Mouse (Mus musculus) stomach, embryonic 15.5 days (tissue): ENCODE measurements around the gene Adh4. TPM values are rescaled to one million over a fixed set of nuclear protein-coding genes. Genes with fewer than 3 reads are reported as not detected.

Experiments used
- ATAC-seq: fragments of 200-750 bp; cut with Nextera tagmentation; 2 replicates; pipeline ENCODE4 v1.8.0; 2017; ENCODE audit warnings: low read depth, moderate number of reproducible peaks, moderate TSS enrichment; ENCODE audit not compliant: insufficient read depth, low FRiP score
- H3K27ac ChIP-seq: fragments of 300-500 bp; sonication (generic); 2 replicates; pipeline ENCODE4 v1.5.1; 2015; ENCODE audit warnings: mild to moderate bottlenecking, inconsistent platforms
- H3K27me3 ChIP-seq: fragments of 300-500 bp; sonication (generic); replicated peaks from 2 replicates; pipeline ENCODE4 v1.6.1; 2015; ENCODE audit warnings: inconsistent platforms
- H3K36me3 ChIP-seq: fragments of 300-500 bp; sonication (generic); 2 replicates; pipeline ENCODE4 v1.6.1; 2015; ENCODE audit warnings: inconsistent platforms
- H3K4me1 ChIP-seq: fragments of 300-500 bp; sonication (generic); 2 replicates; pipeline ENCODE4 v1.6.1; 2015; ENCODE audit warnings: inconsistent platforms
- H3K4me2 ChIP-seq: fragments of 300-500 bp; sonication (generic); 2 replicates; pipeline ENCODE4 v1.6.1; 2015; ENCODE audit warnings: mild to moderate bottlenecking, inconsistent platforms
- H3K4me3 ChIP-seq: fragments of 300-500 bp; sonication (generic); replicated peaks from 2 replicates; pipeline ENCODE4 v1.5.1; 2015; ENCODE audit warnings: inconsistent platforms
- H3K9ac ChIP-seq: fragments of 300-500 bp; sonication (generic); 2 replicates; pipeline ENCODE4 v1.6.1; 2015; ENCODE audit warnings: inconsistent platforms
- H3K9me3 ChIP-seq: fragments of 300-500 bp; sonication (generic); 2 replicates; pipeline ENCODE4 v1.6.1; 2016; ENCODE audit warnings: inconsistent platforms
- WGBS: fragments of 180-500 bp; shearing (Covaris S2); methylation state at CpG from one replicate; pipeline ENCODE4 v1.1.7; 2015; 5-methylcytosine and 5-hydroxymethylcytosine counted together
- polyA plus RNA-seq: library from polyadenylated mRNA; unstranded; fragments of >200 nt; fragmentation: Nextera tagmentation; extraction: Ambion mirVana; gene quantifications from 2 replicates; pipeline ENCODE4 v1.2.1, GENCODE M21; 2015

Adh4 gene
- polyA plus RNA-seq, 1 experiment from 2014 or later, result not detected

DNA sequence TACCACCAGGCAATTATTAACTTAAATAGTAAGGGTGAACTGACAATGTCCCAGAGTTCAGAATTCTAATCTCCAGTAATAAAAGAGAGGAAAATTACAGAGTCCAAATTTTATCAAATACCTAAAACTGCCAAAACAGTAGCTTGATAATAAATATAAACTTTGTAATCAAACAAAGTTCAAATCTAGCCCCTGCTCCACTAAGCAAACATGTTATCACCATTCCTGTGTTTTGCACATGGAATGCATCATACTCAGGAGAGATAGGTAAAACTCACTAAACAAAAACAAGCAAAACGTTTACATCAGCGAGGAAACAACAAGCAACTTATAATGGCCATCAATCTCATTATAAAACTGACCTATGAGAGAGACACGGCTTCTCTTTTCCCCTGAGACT lies 5.1 kb upstream of the Adh4 start:
- no peak overlapping the region for H3K27ac ChIP-seq
- no peaks in the 10 kb centered on the region for H3K9me3 ChIP-seq
- ATAC-seq, result no peak
- no peaks in the 10 kb centered on the region for H3K36me3 ChIP-seq
- 82% methylated on average over 3 of the region's 3 CpGs for WGBS
- H3K9ac ChIP-seq, result no peak overlapping the region
- H3K4me2 ChIP-seq, result no peak overlapping the region
- no peaks in the 10 kb centered on the region for H3K27me3 ChIP-seq
- no peaks in the 10 kb centered on the region for H3K4me1 ChIP-seq
- no peak overlapping the region for H3K4me3 ChIP-seq

DNA sequence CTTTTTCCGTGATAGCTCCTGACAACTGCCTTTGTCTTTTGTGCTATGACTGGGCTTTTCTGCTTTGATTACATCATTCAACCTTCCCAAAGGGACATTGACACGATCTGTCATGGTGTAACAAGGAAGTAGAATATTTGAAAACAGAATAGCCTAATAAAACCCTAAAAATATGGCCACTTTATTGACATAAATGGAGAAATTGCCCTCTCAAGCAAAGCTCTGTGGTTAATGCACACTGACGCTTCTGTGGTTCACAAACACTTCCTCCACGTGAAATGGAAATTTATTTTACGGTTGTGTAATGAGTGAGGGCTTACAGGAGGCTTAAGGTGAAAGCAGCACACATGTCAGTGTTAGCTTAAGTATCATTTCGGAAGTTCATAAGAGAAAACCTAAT lies 4.1 kb downstream of the Adh4 start:
- no peak overlapping the region for H3K27ac ChIP-seq
- no peaks in the 10 kb centered on the region for H3K4me1 ChIP-seq
- no peaks in the 10 kb centered on the region for H3K9me3 ChIP-seq
- H3K4me3 ChIP-seq, result no peak overlapping the region
- no peak overlapping the region for H3K4me2 ChIP-seq
- no peak overlapping the region for H3K9ac ChIP-seq
- no peaks in the 10 kb centered on the region for H3K36me3 ChIP-seq
- ATAC-seq, result no peak
- no peaks in the 10 kb centered on the region for H3K27me3 ChIP-seq
- WGBS, result 65% methylated on average over 6 of the region's 6 CpGs

DNA sequence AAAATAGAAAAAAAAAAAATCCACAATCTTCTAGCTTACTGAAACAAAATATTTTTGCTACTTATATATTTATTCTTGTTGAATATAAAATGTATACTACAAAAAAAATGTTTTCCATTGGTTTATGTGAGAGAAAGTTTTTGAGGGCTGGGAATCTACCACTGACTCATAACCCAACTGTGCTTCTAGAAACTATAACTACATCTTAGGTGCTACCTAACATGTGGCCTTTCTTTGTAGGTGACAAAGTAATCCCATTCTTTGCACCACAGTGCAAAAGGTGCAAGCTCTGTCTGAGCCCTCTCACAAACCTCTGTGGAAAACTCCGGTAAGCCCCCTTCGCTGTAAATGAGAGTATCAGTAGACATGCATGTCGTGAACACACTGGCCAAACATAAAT lies 5.1 kb downstream of the Adh4 start:
- no peak for ATAC-seq
- Histone ChIP-seq H3K27ac (no peak overlapping the region), H3K4me1 (no peaks in the 10 kb centered on the region), H3K9me3 (no peaks in the 10 kb centered on the region), H3K4me2 (no peak overlapping the region), H3K4me3 (no peak overlapping the region), H3K36me3 (no peaks in the 10 kb centered on the region), H3K27me3 (no peaks in the 10 kb centered on the region), H3K9ac (no peak overlapping the region)
- 86% methylated on average over 3 of the region's 3 CpGs for WGBS

DNA sequence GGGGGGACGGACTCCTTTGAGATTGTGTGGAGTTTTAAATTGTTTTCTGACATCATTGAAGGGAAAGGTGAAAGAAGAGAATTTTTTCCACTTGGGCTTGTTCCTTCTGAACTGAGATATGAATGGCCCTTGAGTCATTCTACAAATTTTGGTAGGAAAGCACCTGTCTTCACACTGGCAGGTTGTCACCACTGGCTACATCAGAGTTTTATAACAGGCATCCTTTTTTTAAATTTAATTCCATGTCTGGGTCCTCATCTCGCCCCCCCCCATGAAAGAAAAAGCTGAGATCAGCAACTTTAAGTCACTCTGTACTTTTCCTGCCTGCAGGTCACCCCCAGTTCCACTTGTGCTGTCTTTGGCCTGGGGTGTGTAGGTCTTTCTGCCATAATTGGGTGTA lies 8.4 kb downstream of the Adh4 start:
- H3K4me1 ChIP-seq, result no peaks in the 10 kb centered on the region
- no peak overlapping the region for H3K27ac ChIP-seq
- no peak overlapping the region for H3K4me2 ChIP-seq
- 61% methylated on average over 2 of the region's 2 CpGs for WGBS
- no peak overlapping the region for H3K4me3 ChIP-seq
- H3K9me3 ChIP-seq, result no peaks in the 10 kb centered on the region
- no peak overlapping the region for H3K9ac ChIP-seq
- no peaks in the 10 kb centered on the region for H3K36me3 ChIP-seq
- H3K27me3 ChIP-seq, result no peaks in the 10 kb centered on the region
- ATAC-seq, result no peak

DNA sequence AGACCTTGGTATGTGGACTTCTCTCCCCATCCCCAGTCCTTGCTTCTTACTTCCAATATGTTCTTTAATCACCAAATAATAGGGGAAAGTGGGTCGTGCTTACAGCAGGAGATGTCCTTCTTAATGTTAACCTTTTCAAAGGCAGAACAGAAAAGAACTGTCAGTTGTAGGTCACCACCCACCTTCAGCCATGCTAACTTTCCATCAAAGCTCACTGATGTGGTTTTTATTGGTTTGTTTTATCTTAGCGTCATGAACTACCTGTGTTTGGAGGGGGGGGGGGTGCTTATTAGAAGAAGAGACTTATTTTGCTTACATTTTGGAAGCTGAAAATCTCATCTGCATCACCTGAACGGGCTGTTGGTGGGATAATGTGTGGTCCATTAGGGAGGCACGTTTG lies 9.0 kb downstream of the Adh4 start:
- WGBS, result 67% methylated on average over 4 of the region's 4 CpGs
- no peak for ATAC-seq
- no peak overlapping the region for H3K27ac ChIP-seq

DNA sequence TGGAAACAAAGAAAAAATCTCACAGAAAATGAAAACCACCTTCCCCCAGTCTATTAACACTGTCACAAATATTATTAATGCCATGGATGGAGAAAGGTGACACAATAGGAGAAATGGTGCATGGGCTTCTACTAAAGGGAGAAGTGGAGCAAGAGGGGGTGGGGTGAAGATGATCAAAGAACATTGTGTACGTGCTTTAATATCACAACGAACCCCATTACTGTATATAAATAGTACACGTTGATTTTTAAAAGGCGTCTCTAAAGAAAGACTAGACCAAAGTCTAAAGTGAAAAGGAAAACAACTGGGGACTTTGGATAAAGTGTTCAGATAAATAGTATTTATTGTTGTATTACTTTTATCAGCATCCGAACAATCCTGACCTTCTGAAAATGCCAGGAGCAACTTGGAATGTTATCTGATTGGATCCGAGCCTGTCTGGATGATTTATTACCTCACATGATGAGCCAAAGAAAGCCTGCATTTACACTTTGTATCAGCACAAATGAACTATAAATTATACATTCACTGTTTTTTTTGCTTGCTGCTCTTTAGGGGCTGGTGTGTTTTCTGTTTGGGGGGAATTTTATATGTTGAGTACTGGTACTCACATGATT lies 15.2 kb downstream of the Adh4 start:
- H3K9me3 ChIP-seq, result no peaks in the 10 kb centered on the region
- ATAC-seq, result no peak
- H3K4me1 ChIP-seq, result no peaks in the 10 kb centered on the region
- H3K36me3 ChIP-seq, result no peaks in the 10 kb centered on the region
- 66% methylated on average over 6 of the region's 6 CpGs for WGBS
- no peak overlapping the region for H3K27ac ChIP-seq
- H3K9ac ChIP-seq, result no peak overlapping the region
- no peaks in the 10 kb centered on the region for H3K27me3 ChIP-seq
- H3K4me3 ChIP-seq, result no peak overlapping the region
- no peak overlapping the region for H3K4me2 ChIP-seq

More for the DNA sequence above, 9.0 kb downstream of the Adh4 start:
- Histone ChIP-seq H3K4me3 (no peak overlapping the region), H3K9me3 (no peaks in the 10 kb centered on the region), H3K36me3 (no peaks in the 10 kb centered on the region), H3K9ac (no peak overlapping the region), H3K4me2 (no peak overlapping the region), H3K4me1 (no peaks in the 10 kb centered on the region), H3K27me3 (no peaks in the 10 kb centered on the region)

DNA sequence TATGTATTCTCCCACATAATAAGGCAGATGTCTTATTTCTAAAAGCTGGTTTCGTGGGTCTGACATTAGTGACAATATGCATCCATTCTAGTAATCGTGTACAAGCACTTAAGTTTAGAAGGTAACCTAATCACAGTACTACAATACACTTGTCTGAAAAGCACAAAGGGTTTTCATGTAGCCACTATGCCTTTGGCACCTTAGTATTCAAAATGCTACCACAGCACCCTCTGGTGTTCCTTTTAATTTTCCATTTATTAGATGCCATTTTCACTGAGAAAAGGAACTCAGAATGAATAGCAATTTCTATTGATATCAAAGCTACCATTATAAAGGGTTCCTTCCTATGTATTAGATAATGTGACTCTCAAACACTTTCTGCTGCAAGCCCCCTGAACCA lies 16.6 kb downstream of the Adh4 start:
- no peak overlapping the region for H3K27ac ChIP-seq
- H3K4me2 ChIP-seq, result no peak overlapping the region
- no peak overlapping the region for H3K4me3 ChIP-seq
- H3K9me3 ChIP-seq, result no peaks in the 10 kb centered on the region
- no peaks in the 10 kb centered on the region for H3K36me3 ChIP-seq
- no peak for ATAC-seq
- no peak overlapping the region for H3K9ac ChIP-seq
- no peaks in the 10 kb centered on the region for H3K4me1 ChIP-seq
- 75% methylated on average over 2 of the region's 2 CpGs for WGBS
- no peaks in the 10 kb centered on the region for H3K27me3 ChIP-seq

DNA sequence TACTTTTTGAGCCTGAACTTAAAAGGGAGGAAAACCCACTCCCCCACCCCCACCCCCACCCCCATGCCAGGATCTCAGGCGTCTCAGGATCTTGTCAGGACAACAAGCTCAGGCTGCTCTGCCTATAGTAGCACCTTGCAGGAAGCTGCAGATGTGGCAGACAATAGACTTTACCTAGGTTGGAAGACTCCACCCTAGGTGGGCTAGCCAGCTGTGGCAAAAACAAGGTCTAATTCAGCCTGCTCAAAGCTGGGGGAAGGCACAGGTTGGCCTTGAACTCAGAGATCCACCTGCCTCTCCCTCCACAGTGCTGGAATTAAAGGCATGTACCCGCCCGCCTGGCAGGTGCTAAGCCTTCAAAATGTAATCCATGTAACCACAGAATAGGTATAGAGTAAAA lies 23.4 kb downstream of the Adh4 start:
- Histone ChIP-seq H3K36me3 (no peaks in the 10 kb centered on the region), H3K27me3 (no peaks in the 10 kb centered on the region), H3K4me3 (no peak overlapping the region), H3K4me1 (peaks cover 4% of the 10 kb centered on the region; the same call in 1 of the 2 replicates), H3K4me2 (no peak overlapping the region), H3K27ac (no peak overlapping the region), H3K9ac (no peak overlapping the region), H3K9me3 (no peaks in the 10 kb centered on the region)
- 63% methylated on average over 3 of the region's 3 CpGs for WGBS
- ATAC-seq, result no peak

DNA sequence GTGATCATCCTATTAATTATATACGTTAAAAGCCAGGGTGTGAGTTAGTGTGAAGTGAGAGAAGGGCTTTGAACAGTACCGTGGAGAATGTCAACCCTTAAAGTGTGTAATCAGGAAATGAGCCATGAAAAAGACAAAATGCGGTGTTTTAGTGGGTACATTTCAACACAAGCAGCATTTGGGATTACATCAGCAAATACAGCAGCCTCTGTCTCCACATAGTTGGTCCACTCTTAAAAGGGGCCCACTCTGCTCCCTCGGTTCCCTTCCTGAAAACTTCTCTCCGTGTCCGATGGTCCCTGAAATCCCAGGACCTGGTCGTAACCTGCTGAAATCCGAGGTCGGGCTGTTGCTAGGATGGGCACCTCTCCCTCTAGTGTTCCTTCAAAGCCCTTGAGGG lies 26.9 kb downstream of the Adh4 start:
- peak overlapping the region; percentile 85 for H3K27ac ChIP-seq
- 2% methylated on average over 9 of the region's 9 CpGs for WGBS
- ATAC-seq, result no peak

DNA sequence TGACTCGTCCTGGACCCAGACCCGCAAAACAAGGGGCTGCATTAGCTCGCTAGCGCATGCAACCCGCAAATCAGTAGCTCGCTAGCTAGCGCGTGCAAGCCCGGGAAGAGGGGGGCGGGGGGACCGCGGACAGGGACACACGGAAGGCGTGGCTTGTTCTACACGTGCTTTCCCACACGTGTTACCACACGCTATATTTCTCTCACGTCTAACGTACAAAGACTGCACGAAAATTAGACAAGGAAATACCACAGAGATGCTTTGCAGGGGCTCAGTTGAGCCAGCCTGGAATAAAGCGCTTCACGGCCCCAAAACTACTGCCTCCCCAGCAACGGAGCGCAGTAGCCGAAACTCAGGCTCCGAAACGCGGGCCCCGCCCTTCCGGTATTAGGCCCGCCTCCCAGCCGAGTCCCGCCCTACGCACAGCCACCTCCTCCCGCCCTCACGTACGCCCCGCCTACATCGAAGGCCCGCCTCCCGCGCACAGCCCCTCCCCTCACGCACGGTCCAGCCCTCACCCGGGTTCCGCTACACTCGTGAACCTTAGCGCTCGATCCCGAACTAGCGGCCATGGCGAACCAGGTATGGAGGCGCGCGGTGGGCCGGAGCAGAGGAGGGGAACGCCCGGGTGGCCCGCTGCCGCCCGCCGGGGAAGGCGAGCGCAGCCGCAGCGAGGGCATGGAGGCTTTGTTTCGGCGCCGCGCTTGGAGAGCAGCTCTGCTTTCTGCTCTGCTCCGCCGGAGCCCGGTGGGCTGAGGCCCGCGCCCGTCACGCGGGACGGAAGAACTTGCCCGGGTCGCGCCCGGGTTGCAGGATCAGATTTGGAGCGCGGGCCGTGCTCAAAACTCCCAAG lies 27.6 kb downstream of the Adh4 start, which contains the start of gene Adh5:
Gene Adh5 (plus strand): TSS at position 482 of the 853 bp plus-strand sequence.
- H3K36me3 ChIP-seq, result 0 out of 2 replicates have a peak, but pooled peaks cover 8% of the 10 kb centered on the region
- no peaks in the 10 kb centered on the region for H3K9me3 ChIP-seq
- peak within 1 kb of the TSS; percentile 96 for H3K4me3 ChIP-seq
- no peaks in the 10 kb centered on the region for H3K27me3 ChIP-seq
- H3K9ac ChIP-seq, result peak within 1 kb of the TSS; percentile 70
- WGBS, result under 1% methylated on average over 85 of the region's 86 CpGs
- H3K27ac ChIP-seq, result peak within 1 kb of the TSS; percentile 85
- H3K4me2 ChIP-seq, result peak within 1 kb of the TSS; percentile 86
- ATAC-seq, result peak; percentile 99
- H3K4me1 ChIP-seq, result peaks cover 9% of the 10 kb centered on the region

More for the DNA sequence above, 26.9 kb downstream of the Adh4 start:
- Histone ChIP-seq H3K9me3 (no peaks in the 10 kb centered on the region), H3K9ac (peak overlapping the region; percentile 58), H3K4me3 (peak overlapping the region; percentile 96), H3K27me3 (no peaks in the 10 kb centered on the region), H3K36me3 (0 out of 2 replicates have a peak, but pooled peaks cover 8% of the 10 kb centered on the region), H3K4me1 (peaks cover 9% of the 10 kb centered on the region), H3K4me2 (peak overlapping the region; percentile 86)

DNA sequence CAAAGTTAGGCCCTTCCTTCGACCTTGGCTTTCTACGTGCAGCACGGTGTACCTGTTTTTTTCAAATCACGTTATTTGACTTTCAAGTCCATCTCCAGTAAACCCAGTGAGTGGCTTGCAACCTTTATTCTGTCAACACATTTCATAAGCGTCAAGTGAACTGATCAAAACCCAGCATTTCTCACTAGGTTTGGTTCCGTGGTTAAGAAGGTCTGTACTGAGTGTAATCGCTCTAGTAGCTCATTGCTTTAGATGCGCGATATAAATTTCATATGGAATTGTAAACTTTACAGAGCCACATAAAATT lies 28.2 kb downstream of the Adh4 start:
- ATAC-seq, result no peak
- peak overlapping the region; percentile 57 for H3K4me2 ChIP-seq
- 1% methylated on average over 9 of the region's 9 CpGs for WGBS

DNA sequence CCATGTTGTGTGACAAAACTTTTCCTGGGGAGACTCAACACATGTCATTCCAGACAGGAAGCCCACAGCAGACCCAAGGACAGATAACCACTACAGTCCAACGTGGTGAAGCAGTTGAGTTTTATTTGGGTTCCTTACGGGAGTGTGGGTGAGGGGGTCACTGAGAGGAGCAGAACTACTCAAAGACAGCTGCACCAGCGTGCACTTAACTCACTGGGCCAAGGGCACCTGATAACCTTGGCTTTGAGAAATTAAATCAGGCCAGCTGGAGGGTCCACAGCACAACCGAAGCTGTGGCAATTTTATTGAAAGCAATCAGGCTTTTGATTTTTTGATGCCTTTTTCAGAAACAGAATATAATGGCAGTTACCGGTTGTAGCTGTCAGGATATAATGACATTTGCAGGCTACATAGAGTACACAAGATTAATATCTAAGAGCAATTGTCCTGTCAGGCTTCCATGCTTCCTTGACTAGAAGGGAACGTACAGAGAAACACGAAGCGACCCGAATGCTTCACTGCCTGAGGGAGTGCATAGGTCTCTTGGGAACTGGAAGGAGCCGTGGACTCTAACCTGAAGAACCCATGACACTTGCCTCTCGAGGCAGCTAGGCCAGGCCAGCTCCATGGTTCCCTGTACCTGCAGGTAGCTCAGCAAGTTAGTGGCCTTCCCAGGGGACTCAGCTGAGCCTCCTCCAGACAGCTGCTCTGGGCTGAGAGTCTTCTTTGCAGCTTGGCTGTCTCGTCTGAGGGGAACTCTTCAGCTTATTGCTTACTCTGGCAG lies 33.0 kb downstream of the Adh4 start:
- Histone ChIP-seq H3K9ac (no peak overlapping the region), H3K9me3 (no peaks in the 10 kb centered on the region), H3K4me1 (peaks cover 6% of the 10 kb centered on the region), H3K4me2 (no peak overlapping the region), H3K27ac (no peak overlapping the region), H3K27me3 (no peaks in the 10 kb centered on the region), H3K36me3 (peaks cover 31% of the 10 kb centered on the region), H3K4me3 (no peak overlapping the region)
- ATAC-seq, result no peak
- WGBS, result 71% methylated on average over 12 of the region's 12 CpGs

More for the DNA sequence above, 28.2 kb downstream of the Adh4 start:
- peak overlapping the region; percentile 96 for H3K4me3 ChIP-seq
- H3K4me1 ChIP-seq, result peaks cover 9% of the 10 kb centered on the region
- H3K27ac ChIP-seq, result peak overlapping the region; percentile 85; the same call in 1 of the 2 replicates
- no peaks in the 10 kb centered on the region for H3K9me3 ChIP-seq
- peak overlapping the region; percentile 70 for H3K9ac ChIP-seq
- H3K36me3 ChIP-seq, result 0 out of 2 replicates have a peak, but pooled peaks cover 9% of the 10 kb centered on the region
- H3K27me3 ChIP-seq, result no peaks in the 10 kb centered on the region
